Mouse (Mus musculus): ENCODE measurements around the gene Rrnad1. TPM values are rescaled to one million over a fixed set of nuclear protein-coding genes. Genes with fewer than 3 reads are reported as not detected.
A peak's percentile ranks its signal among the peaks of the same experiment; 100 is the strongest.

Rrnad1 gene
- polyA plus RNA-seq, 1 experiment from 2014 or later = 22.2 TPM

DNA sequence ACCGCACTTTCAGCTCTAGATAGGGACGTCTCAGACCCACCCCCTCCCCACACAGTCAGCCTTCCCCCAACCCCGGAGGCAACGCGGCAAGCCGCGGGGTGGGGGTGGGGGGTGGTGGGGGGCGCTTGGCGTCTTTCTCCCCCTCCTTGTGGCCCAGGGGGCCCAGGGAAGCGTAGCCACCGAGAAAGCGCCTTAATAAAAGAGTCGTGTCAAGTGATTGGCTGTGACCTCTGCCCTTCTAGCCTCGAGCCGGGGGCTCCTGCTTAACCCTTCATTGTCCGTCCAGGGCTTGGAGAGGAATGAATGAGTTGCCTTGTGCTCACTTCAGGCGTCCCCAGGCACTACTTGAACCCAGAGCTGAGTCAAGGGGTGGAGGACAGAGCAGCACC lies 17.3 kb upstream of the Rrnad1 start:
- H3K4me1 ChIP-seq = peaks cover 78% of the 10 kb centered on the region
- ATAC-seq (ENCODE audit: low FRiP score, low read depth) = peak; percentile 4; the same call in 1 of the 2 replicates
- no peaks in the 10 kb centered on the region for H3K9me3 ChIP-seq
- H3K4me2 ChIP-seq (replicated peaks) = peak overlapping the region; percentile 71
- peak overlapping the region; percentile 62 for H3K9ac ChIP-seq
- H3K27me3 ChIP-seq (replicated peaks) = no peaks in the 10 kb centered on the region
- H3K27ac ChIP-seq = 0 out of 2 replicates have a peak overlapping the region, but pooled peaks have one; percentile 18
- under 1% methylated on average over 17 of the region's 17 CpGs for WGBS
- H3K36me3 ChIP-seq = 0 out of 2 replicates have a peak, but pooled peaks cover 4% of the 10 kb centered on the region
- H3K4me3 ChIP-seq = peak overlapping the region; percentile 44

DNA sequence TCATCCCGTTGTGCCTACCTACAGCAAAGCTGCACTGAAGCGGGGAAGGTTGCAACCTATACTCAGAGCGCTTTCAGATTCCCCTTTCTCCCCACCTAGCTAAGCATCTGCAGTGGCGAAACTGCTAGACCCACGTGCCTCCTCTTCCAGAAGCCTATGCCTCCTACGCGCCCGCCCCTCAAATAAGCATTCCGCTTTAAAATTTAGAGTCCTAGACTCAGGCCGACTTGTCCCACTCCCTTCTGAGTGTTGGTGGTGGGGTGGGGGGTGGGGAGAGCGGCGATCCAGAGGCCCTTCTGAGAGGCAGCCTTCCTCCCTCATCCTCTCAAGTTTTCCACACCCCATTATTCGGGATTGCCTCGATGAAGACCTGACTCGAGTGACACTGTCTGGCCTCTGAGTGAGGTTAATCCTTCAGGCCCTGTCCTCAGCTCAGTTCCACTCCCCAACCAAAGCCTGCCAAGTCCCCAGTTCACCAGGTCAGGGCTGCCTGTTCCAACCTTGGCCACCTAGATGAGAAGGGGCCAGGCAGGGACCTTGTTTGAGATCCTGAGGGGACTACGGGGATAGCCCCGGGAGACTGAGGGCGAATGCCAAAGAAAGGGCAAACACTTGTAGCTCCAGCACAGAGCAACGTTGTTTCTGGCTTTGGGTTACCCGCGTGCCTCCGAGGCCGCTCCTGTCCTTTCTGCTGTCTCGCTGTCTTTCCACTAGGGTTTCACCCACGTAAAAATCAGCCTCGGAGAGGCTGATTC lies 16.7 kb upstream of the Rrnad1 start:
- Histone ChIP-seq H3K27ac (peak overlapping the region; percentile 18; the same call in 1 of the 2 replicates), H3K9ac (peak overlapping the region; percentile 62), H3K27me3 (replicated peaks) (no peaks in the 10 kb centered on the region), H3K9me3 (no peaks in the 10 kb centered on the region), H3K4me1 (peaks cover 72% of the 10 kb centered on the region), H3K4me3 (peak overlapping the region; percentile 44), H3K36me3 (peaks cover 6% of the 10 kb centered on the region), H3K4me2 (replicated peaks) (peak overlapping the region; percentile 71)
- 2% methylated on average over 26 of the region's 26 CpGs for WGBS
- ATAC-seq (ENCODE audit: low FRiP score, low read depth) = 0 out of 2 replicates have a peak, but pooled peaks have one; percentile 4

DNA sequence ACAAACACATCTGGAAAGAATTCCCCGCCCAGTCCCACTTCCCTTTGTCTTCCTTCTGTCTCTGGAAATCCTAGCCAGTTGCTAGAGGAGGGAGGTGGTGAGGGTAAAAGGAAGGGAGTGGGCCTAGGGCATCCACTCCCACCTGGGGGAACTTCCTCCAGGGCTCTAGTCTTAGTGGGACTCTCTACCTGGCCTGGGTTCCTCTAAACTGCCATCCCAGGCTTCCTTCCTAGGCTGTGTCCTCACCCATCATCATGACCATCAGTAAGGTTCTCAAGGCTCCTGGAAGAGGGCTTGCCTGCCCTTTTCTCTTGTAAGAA lies 16.0 kb upstream of the Rrnad1 start:
- H3K36me3 ChIP-seq = peaks cover 13% of the 10 kb centered on the region
- WGBS = 7% methylated on average over 1 of the region's 1 CpGs
- H3K27ac ChIP-seq = peak overlapping the region; percentile 9; the same call in 1 of the 2 replicates
- no peak overlapping the region for H3K4me3 ChIP-seq
- peaks cover 65% of the 10 kb centered on the region for H3K4me1 ChIP-seq
- peak overlapping the region; percentile 71 for H3K4me2 ChIP-seq (replicated peaks)
- H3K9me3 ChIP-seq = no peaks in the 10 kb centered on the region
- H3K9ac ChIP-seq = no peak overlapping the region
- no peaks in the 10 kb centered on the region for H3K27me3 ChIP-seq (replicated peaks)
- ATAC-seq (ENCODE audit: low FRiP score, low read depth) = no peak

DNA sequence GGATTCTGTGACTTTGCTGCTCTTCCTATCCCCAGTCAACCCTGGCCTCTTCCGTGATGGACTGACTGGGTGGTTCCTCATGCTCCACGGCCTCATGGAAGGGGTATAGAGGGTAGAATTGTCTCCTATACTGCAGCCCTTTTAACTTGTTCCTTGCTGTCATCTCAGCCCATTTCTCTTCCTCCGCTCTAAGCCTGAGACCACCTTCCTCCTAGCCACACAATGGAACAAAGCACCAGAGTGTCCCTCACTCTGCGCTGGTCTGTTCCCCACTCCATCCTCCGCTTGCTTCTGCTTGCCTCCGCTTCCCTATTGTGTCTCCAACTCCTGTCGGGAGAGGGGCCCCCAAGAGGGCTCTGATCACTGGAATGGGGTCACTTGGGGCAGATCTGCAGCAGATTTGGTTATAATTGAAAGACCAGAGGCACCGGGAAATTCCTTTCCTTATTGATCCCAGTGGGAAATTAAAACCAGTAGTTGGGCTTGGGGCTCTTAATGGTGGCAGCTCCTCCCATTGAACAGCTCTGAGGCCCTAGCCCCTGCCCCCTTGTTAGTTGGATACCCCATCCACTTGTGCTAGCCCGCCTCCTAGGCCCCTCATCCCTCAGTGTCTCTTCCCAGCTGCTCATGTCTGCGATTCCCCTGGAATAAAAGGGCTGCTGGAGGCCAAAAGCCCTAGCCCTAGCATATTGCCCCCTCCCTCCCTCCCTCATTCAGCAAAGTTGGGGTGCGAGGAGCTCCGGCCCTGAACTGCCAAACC lies 15.4 kb upstream of the Rrnad1 start:
- no peak overlapping the region for H3K4me3 ChIP-seq
- H3K9ac ChIP-seq = no peak overlapping the region
- WGBS = 4% methylated on average over 12 of the region's 12 CpGs
- H3K36me3 ChIP-seq = peaks cover 19% of the 10 kb centered on the region
- H3K27me3 ChIP-seq (replicated peaks) = no peaks in the 10 kb centered on the region
- H3K9me3 ChIP-seq = no peaks in the 10 kb centered on the region
- peak overlapping the region; percentile 71; the same call in 1 of the 2 replicates for H3K4me2 ChIP-seq (replicated peaks)
- H3K4me1 ChIP-seq = peaks cover 61% of the 10 kb centered on the region
- peak overlapping the region; percentile 26; the same call in 1 of the 2 replicates for H3K27ac ChIP-seq
- no peak for ATAC-seq (ENCODE audit: low FRiP score, low read depth)

DNA sequence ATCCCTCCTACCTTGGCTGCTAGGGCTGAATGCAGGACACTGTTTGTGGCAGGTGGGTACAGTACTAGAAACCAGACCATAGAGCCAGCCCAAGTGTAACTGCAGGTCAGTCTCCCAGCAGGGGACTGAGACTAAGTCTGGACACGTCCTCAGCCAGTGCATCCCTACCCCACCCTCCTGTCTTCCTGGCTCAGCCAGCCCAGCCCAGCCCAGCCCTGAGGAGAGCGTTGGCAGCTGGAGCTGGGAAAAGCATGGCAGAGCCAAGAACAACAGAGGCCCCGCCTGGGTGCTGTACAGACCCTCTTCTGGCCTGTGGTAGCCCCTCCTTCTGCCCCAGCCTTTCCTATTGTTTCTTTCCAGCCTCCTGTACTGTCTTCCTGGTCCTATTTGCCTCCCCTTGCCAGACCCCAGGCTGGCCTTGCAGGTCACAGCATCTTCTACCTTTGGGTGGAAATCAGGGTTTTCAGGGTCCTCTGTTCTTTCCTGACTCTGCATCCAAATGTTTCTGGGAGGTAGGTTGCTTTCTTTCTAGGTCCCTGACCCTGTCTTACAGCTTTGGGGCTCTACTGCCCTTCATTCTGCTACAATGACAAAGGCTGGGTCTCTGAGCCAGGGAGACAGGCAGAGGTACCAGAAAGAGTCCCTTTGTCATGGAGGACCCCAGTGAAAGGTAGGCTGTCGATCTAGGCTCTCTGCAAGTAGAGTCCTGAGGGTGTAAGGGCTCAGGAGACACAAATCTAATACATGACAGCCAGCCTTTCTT lies 14.5 kb upstream of the Rrnad1 start:
- peaks cover 26% of the 10 kb centered on the region for H3K36me3 ChIP-seq
- WGBS = 2% methylated on average over 4 of the region's 4 CpGs
- peak overlapping the region; percentile 16; the same call in 1 of the 2 replicates for H3K27ac ChIP-seq
- no peaks in the 10 kb centered on the region for H3K27me3 ChIP-seq (replicated peaks)
- no peaks in the 10 kb centered on the region for H3K9me3 ChIP-seq
- H3K9ac ChIP-seq = no peak overlapping the region; the same call in 1 of the 2 replicates
- peak overlapping the region; percentile 5; the same call in 1 of the 2 replicates for H3K4me2 ChIP-seq (replicated peaks)
- peaks cover 57% of the 10 kb centered on the region for H3K4me1 ChIP-seq
- 0 out of 2 replicates have a peak, but pooled peaks have one; percentile 14 for ATAC-seq (ENCODE audit: low FRiP score, low read depth)
- H3K4me3 ChIP-seq = no peak overlapping the region

DNA sequence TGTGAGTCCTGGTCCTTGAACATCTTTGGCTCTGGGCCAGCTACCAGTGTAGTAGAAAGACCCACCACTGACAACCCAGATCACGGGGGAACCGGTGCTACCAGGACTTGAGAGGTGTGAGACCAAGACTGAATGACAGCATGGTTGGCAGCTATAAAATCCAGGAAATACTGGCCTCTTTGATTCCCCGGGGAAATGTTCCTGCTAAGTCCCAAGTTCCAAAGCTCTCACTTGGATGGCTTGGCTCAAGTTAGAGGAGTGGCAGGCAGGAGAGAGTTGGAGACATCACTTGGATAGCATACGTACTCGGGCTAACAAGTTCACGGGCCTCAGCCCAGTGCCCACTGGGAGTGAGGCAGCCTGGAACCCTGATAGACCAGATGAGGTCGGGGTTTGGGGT lies 13.1 kb upstream of the Rrnad1 start:
- Histone ChIP-seq H3K9ac (no peak overlapping the region), H3K9me3 (no peaks in the 10 kb centered on the region), H3K4me3 (no peak overlapping the region), H3K4me1 (peaks cover 45% of the 10 kb centered on the region), H3K4me2 (replicated peaks) (no peak overlapping the region), H3K36me3 (peaks cover 40% of the 10 kb centered on the region), H3K27ac (no peak overlapping the region), H3K27me3 (replicated peaks) (no peaks in the 10 kb centered on the region)
- WGBS = 84% methylated on average over 7 of the region's 7 CpGs
- no peak for ATAC-seq (ENCODE audit: low FRiP score, low read depth)

DNA sequence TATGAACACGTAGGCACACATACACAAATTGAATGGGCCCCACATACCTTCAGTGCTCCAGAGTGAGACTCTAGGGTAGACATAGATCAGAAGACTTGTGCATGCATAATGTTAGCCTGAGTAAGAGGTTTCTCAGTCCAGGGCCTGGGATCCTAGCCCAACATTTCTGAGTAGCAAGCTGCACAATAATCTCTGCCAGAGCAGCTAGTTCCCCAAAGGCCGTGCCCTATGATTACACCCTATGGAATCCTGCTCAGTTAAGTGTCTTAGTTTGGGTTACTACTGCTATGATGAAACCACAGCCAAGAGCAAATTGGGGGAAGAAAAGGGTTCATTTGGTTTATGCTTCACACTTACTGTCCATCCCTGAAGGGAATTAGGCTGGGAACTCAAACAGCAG lies 12.0 kb upstream of the Rrnad1 start:
- Histone ChIP-seq H3K4me2 (replicated peaks) (no peak overlapping the region), H3K27me3 (replicated peaks) (no peaks in the 10 kb centered on the region), H3K4me1 (peaks cover 34% of the 10 kb centered on the region), H3K27ac (no peak overlapping the region), H3K36me3 (peaks cover 51% of the 10 kb centered on the region), H3K9ac (no peak overlapping the region), H3K9me3 (no peaks in the 10 kb centered on the region), H3K4me3 (no peak overlapping the region)
- ATAC-seq (ENCODE audit: low FRiP score, low read depth) = no peak
- WGBS = 95% methylated on average over 2 of the region's 2 CpGs

DNA sequence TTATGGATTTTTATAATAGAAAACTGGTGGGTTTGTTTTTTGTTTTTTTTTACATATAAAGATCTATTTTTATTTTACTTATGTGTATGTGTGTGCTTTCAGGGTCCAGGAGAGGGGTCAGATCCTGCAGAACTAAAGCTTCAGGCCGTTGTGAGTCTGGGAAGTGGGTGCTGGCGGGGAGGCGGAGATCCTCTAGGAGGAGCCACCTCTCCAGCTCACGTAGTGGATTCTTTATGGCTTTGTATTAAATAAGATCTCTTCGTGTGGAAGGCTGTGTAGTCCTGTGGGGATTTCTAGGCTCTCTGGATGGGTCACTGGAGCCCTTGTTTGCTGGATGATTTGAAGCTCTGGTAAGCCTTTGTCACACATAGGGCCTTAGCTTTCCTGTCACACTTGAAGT lies 10.1 kb upstream of the Rrnad1 start:
- H3K36me3 ChIP-seq = peaks cover 60% of the 10 kb centered on the region
- peaks cover 21% of the 10 kb centered on the region for H3K4me1 ChIP-seq

DNA sequence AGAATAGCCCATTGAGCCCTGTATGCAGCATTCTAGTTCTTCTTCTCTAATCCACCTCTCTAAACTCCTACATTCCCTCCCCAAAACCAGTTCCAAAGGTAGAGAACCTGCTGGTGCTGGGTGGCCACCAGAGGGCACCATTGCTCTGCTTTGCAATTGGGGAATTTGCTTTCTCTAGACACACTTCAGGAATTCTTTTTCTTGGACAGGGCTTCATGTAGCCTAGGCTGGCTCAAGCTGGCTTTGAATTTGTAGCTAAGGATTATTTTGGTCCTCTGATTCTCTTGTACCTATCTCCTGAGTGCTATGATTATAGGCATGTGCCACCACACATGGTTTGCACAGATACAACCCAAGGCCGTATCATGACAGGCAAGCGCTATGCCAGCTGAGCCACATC lies 5.3 kb upstream of the Rrnad1 start:
- Histone ChIP-seq H3K36me3 (peaks cover 70% of the 10 kb centered on the region), H3K4me2 (replicated peaks) (no peak overlapping the region), H3K27ac (no peak overlapping the region), H3K9me3 (no peaks in the 10 kb centered on the region), H3K9ac (no peak overlapping the region), H3K4me3 (no peak overlapping the region), H3K4me1 (peaks cover 23% of the 10 kb centered on the region), H3K27me3 (replicated peaks) (no peaks in the 10 kb centered on the region)
- 99% methylated on average over 2 of the region's 2 CpGs for WGBS
- no peak for ATAC-seq (ENCODE audit: low FRiP score, low read depth)

More for the DNA sequence above, 10.1 kb upstream of the Rrnad1 start:
- ATAC-seq (ENCODE audit: low FRiP score, low read depth) = no peak
- no peaks in the 10 kb centered on the region for H3K27me3 ChIP-seq (replicated peaks)
- H3K4me2 ChIP-seq (replicated peaks) = no peak overlapping the region
- H3K9me3 ChIP-seq = no peaks in the 10 kb centered on the region
- no peak overlapping the region for H3K4me3 ChIP-seq
- H3K27ac ChIP-seq = no peak overlapping the region
- no peak overlapping the region for H3K9ac ChIP-seq
- WGBS = 60% methylated on average over 5 of the region's 5 CpGs

DNA sequence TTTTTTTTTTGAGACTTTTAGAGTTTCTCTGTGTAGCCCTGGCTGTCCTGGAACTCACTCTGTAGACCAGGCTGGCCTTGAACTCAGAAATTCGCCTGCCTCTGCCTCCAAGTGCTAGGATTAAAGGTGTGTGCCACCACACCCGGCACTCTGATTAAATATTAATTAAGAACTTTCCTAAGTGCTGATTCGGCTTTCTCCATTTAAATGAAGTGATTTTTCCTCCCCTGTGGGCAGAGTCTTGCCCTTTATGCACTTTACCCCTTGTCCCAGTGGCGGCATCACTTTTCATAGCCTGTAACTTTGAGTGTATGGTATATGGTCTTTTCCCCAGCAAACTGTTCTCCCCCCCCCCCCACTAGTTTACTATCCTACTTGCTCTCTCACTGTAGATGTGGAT lies 4.7 kb upstream of the Rrnad1 start:
- H3K36me3 ChIP-seq = peaks cover 67% of the 10 kb centered on the region
- no peaks in the 10 kb centered on the region for H3K27me3 ChIP-seq (replicated peaks)
- peaks cover 24% of the 10 kb centered on the region for H3K4me1 ChIP-seq
- H3K4me3 ChIP-seq = no peak overlapping the region
- H3K9ac ChIP-seq = no peak overlapping the region
- ATAC-seq (ENCODE audit: low FRiP score, low read depth) = no peak
- no peak overlapping the region for H3K27ac ChIP-seq
- H3K4me2 ChIP-seq (replicated peaks) = no peak overlapping the region
- H3K9me3 ChIP-seq = no peaks in the 10 kb centered on the region
- WGBS = 76% methylated on average over 4 of the region's 4 CpGs

DNA sequence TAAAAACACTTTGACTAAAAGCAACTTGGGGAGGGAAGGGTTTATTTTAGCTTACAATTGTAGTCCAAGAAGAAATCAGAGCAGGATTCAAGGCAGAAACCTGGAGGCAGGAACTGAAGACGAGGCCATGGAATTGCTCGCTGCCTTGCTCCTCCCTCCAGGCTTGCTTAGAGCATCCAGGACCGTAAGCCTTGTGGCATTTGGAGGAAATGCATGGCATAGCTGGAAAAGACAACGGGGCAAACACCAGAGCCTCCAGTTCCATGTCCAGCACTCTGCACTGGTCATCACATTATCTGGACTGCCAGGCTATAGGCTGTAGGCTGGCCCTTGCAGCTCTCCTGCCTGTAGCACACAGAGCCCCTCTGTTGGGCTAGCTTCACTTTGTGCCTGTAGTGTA lies 4.0 kb upstream of the Rrnad1 start:
- H3K36me3 ChIP-seq = peaks cover 60% of the 10 kb centered on the region
- no peak for ATAC-seq (ENCODE audit: low FRiP score, low read depth)
- WGBS = 82% methylated on average over 4 of the region's 4 CpGs
- H3K27ac ChIP-seq = no peak overlapping the region
- H3K4me1 ChIP-seq = peaks cover 25% of the 10 kb centered on the region
- H3K9me3 ChIP-seq = no peaks in the 10 kb centered on the region
- H3K4me2 ChIP-seq (replicated peaks) = no peak overlapping the region
- H3K9ac ChIP-seq = no peak overlapping the region
- H3K27me3 ChIP-seq (replicated peaks) = no peaks in the 10 kb centered on the region
- H3K4me3 ChIP-seq = no peak overlapping the region

DNA sequence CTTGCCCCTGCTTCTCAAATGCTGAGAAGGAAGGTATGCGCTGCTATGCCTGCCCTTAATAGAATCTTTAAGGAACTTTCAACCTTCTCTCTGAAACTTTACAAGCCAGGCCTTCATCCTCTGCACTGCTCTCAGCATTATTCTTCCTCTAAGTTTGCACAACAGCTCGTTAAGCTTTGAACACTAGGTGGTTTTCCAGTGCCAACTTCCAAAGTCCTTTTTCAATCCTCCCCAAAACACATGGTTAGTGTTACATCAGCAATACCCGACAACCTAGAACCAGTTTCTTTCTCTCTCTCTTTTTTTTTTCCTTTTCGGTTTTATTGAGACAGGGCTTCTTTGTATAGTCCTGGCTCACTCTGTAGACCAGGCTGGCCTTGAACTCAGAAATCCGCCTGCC lies 3.5 kb upstream of the Rrnad1 start:
- 86% methylated on average over 5 of the region's 5 CpGs for WGBS
- peaks cover 55% of the 10 kb centered on the region for H3K36me3 ChIP-seq
- H3K4me3 ChIP-seq = no peak overlapping the region
- H3K9me3 ChIP-seq = no peaks in the 10 kb centered on the region
- peaks cover 30% of the 10 kb centered on the region for H3K4me1 ChIP-seq
- H3K27ac ChIP-seq = no peak overlapping the region
- no peak overlapping the region for H3K4me2 ChIP-seq (replicated peaks)
- no peaks in the 10 kb centered on the region for H3K27me3 ChIP-seq (replicated peaks)
- no peak overlapping the region for H3K9ac ChIP-seq
- ATAC-seq (ENCODE audit: low FRiP score, low read depth) = no peak

Data from neural tube, embryonic 12.5 days (tissue).